Mouse (Mus musculus): ENCODE results near the gene Rasl11a. TPM values are rescaled to one million over a fixed set of nuclear protein-coding genes. Genes with fewer than 3 reads are reported as not detected.
"Not testable (repeated sequence)": the region's sequence is repeated elsewhere in the genome, so short reads cannot be mapped to it uniquely, and the experiment has no call there.

Gene Rasl11a
- polyA plus RNA-seq, 1 experiment from 2014 or later, result 23.5 TPM

GRCm38 (mm10) chr5:146891127-146891526, 46.3 kb downstream of the Rasl11a start:
- H3K27me3 ChIP-seq (ENCODE audit: control insufficient read depth, insufficient read depth, low read length), result no peaks in the 10 kb centered on the region
- no peak overlapping the region for H3K9ac ChIP-seq (ENCODE audit: low read length)
- no peak overlapping the region; the same call in 1 of the 2 replicates for H3K4me2 ChIP-seq (ENCODE audit: low read depth, severe bottlenecking)
- 10% methylated on average over 14 of the region's 14 CpGs for WGBS
- no peak overlapping the region for H3K4me3 ChIP-seq (ENCODE audit: low read depth, low read length)
- no peaks in the 10 kb centered on the region for H3K4me1 ChIP-seq (ENCODE audit: control insufficient read depth, insufficient read depth, low read length)
- no peaks in the 10 kb centered on the region for H3K36me3 ChIP-seq (ENCODE audit: control insufficient read depth, insufficient read depth, low read length)
- H3K9me3 ChIP-seq (ENCODE audit: control insufficient read depth, low read length), result no peaks in the 10 kb centered on the region
- H3K27ac ChIP-seq (replicated peaks; ENCODE audit: low read depth, low read length), result no peak overlapping the region
- ATAC-seq (ENCODE audit: insufficient number of reproducible peaks, low FRiP score, low TSS enrichment, low read depth) (no peak), DNase-seq (ENCODE audit: low spot score) (peak; percentile 39)

DNA sequence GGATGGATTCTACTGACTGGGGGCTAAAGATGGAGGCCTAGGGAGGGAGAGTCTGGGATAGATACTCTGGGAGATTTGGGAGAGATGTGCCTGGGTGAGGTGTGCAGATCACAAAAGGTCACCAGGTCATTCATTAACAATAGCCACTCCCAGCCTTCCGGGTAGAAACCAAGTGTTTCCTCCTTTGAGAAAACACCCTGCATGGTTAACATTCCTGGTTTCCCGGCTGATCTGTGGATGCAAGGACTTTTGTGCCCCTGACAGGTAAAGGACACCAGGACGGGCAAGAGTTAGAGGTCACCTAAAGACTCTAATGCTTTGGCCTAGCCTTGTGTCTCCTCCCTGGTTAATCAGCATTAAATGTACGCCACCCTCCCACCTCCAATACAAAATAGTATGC, 48.0 kb downstream of the Rasl11a start:
- Histone ChIP-seq H3K27ac (replicated peaks; ENCODE audit: low read depth, low read length) (no peak overlapping the region), H3K9me3 (ENCODE audit: control insufficient read depth, low read length) (no peaks in the 10 kb centered on the region), H3K4me3 (ENCODE audit: low read depth, low read length) (no peak overlapping the region), H3K36me3 (ENCODE audit: control insufficient read depth, insufficient read depth, low read length) (no peaks in the 10 kb centered on the region), H3K4me1 (ENCODE audit: control insufficient read depth, insufficient read depth, low read length) (no peaks in the 10 kb centered on the region), H3K9ac (ENCODE audit: low read length) (no peak overlapping the region), H3K4me2 (ENCODE audit: low read depth, severe bottlenecking) (no peak overlapping the region), H3K27me3 (ENCODE audit: control insufficient read depth, insufficient read depth, low read length) (no peaks in the 10 kb centered on the region)
- ATAC-seq (ENCODE audit: insufficient number of reproducible peaks, low FRiP score, low TSS enrichment, low read depth), result no peak
- WGBS, result 78% methylated on average over 4 of the region's 4 CpGs
- no peak for DNase-seq (ENCODE audit: low spot score)

GRCm38 (mm10) chr5:146893478-146894182, 48.8 kb downstream of the Rasl11a start:
- Histone ChIP-seq H3K36me3 (ENCODE audit: control insufficient read depth, insufficient read depth, low read length) (no peaks in the 10 kb centered on the region), H3K27me3 (ENCODE audit: control insufficient read depth, insufficient read depth, low read length) (no peaks in the 10 kb centered on the region), H3K4me3 (ENCODE audit: low read depth, low read length) (no peak overlapping the region), H3K9ac (ENCODE audit: low read length) (no peak overlapping the region), H3K4me1 (ENCODE audit: control insufficient read depth, insufficient read depth, low read length) (no peaks in the 10 kb centered on the region), H3K27ac (replicated peaks; ENCODE audit: low read depth, low read length) (no peak overlapping the region), H3K9me3 (ENCODE audit: control insufficient read depth, low read length) (no peaks in the 10 kb centered on the region), H3K4me2 (ENCODE audit: low read depth, severe bottlenecking) (no peak overlapping the region)
- no peak for ATAC-seq (ENCODE audit: insufficient number of reproducible peaks, low FRiP score, low TSS enrichment, low read depth)
- WGBS, result 85% methylated on average over 11 of the region's 11 CpGs
- DNase-seq (ENCODE audit: low spot score), result peak; percentile 37

DNA sequence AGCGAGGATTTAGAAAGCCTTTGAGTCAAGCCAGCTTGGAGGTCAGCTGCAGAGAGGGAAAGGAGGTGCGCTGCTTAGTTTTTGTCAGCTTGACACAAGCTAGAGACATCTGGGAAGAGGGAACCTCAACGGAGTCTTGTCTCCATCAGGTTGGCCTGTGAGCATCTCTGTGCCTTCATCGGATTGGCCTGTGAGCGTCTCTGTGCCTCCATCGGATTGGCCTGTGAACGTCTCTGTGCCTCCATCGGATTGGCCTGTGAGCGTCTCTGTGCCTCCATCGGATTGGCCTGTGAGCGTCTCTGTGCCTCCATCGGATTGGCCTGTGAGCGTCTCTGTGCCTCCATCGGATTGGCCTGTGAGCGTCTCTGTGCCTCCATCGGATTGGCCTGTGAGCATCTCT, 50.8 kb downstream of the Rasl11a start:
- 93% methylated on average over 12 of the region's 16 CpGs for WGBS
- not testable (repeated sequence) for H3K9me3 ChIP-seq (ENCODE audit: control insufficient read depth, low read length); H3K4me3 ChIP-seq (ENCODE audit: low read depth, low read length); H3K4me1 ChIP-seq (ENCODE audit: control insufficient read depth, insufficient read depth, low read length); H3K9ac ChIP-seq (ENCODE audit: low read length); H3K4me2 ChIP-seq (ENCODE audit: low read depth, severe bottlenecking); H3K27me3 ChIP-seq (ENCODE audit: control insufficient read depth, insufficient read depth, low read length); DNase-seq (ENCODE audit: low spot score); H3K36me3 ChIP-seq (ENCODE audit: control insufficient read depth, insufficient read depth, low read length); H3K27ac ChIP-seq (replicated peaks; ENCODE audit: low read depth, low read length); ATAC-seq (ENCODE audit: insufficient number of reproducible peaks, low FRiP score, low TSS enrichment, low read depth)

DNA sequence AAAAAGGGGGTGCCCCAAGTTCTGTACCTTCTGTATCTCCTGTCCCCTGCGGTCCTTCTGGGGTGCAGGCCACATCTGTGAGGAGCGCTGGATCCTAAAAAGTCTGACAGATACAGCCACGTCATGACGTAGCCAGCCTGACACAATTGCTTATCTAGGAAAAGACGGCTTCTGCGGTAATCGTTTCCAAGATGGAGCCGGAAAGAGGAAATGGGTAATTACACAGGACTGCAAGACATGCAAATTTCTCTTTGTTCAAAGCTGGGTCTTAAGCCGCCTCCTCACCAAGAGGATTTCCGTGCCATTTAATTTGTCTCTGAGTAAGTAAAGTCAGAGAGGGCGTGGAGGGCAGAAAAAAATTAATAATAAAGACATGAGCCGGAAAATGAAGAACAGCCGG, 52.1 kb downstream of the Rasl11a start:
- Histone ChIP-seq H3K4me2 (ENCODE audit: low read depth, severe bottlenecking) (no peak overlapping the region), H3K9ac (ENCODE audit: low read length) (no peak overlapping the region), H3K27me3 (ENCODE audit: control insufficient read depth, insufficient read depth, low read length) (no peaks in the 10 kb centered on the region), H3K4me1 (ENCODE audit: control insufficient read depth, insufficient read depth, low read length) (no peaks in the 10 kb centered on the region), H3K27ac (replicated peaks; ENCODE audit: low read depth, low read length) (no peak overlapping the region), H3K36me3 (ENCODE audit: control insufficient read depth, insufficient read depth, low read length) (no peaks in the 10 kb centered on the region), H3K9me3 (ENCODE audit: control insufficient read depth, low read length) (no peaks in the 10 kb centered on the region), H3K4me3 (ENCODE audit: low read depth, low read length) (no peak overlapping the region)
- 77% methylated on average over 13 of the region's 13 CpGs for WGBS
- DNase-seq (ENCODE audit: low spot score) (no peak), ATAC-seq (ENCODE audit: insufficient number of reproducible peaks, low FRiP score, low TSS enrichment, low read depth) (no peak)

Other genes starting within 250 kb of the Rasl11a start
- 8.6 and 10.6 TPM in 2 replicates for gene Usp12, start 50.1 kb upstream of the Rasl11a start, polyA plus RNA-seq (2014; fragmentation: Nextera tagmentation; extraction: Ambion mirVana)
- gene Rpl21, start 12.2 kb upstream of the Rasl11a start, polyA plus RNA-seq (2014; fragmentation: Nextera tagmentation; extraction: Ambion mirVana), result 596 and 605 TPM in 2 replicates
- gene Gtf3a, start 103.6 kb downstream of the Rasl11a start, polyA plus RNA-seq (2014; fragmentation: Nextera tagmentation; extraction: Ambion mirVana), result 121 and 122 TPM in 2 replicates
- 23.4 and 25.8 TPM in 2 replicates for gene Mtif3, start 118.7 kb downstream of the Rasl11a start, polyA plus RNA-seq (2014; fragmentation: Nextera tagmentation; extraction: Ambion mirVana)
- gene Lnx2, start 231.5 kb downstream of the Rasl11a start, polyA plus RNA-seq (2014; fragmentation: Nextera tagmentation; extraction: Ambion mirVana), result 12.3 and 12.8 TPM in 2 replicates
- 124 and 132 TPM in 2 replicates for gene Polr1d, start 232.0 kb downstream of the Rasl11a start, polyA plus RNA-seq (2014; fragmentation: Nextera tagmentation; extraction: Ambion mirVana)